Mouse (Mus musculus): ENCODE data around the gene Ces5a.
"Not testable (repeated sequence)": the region's sequence is repeated elsewhere in the genome, so short reads cannot be mapped to it uniquely, and the experiment has no call there.

Gene Ces5a

DNA sequence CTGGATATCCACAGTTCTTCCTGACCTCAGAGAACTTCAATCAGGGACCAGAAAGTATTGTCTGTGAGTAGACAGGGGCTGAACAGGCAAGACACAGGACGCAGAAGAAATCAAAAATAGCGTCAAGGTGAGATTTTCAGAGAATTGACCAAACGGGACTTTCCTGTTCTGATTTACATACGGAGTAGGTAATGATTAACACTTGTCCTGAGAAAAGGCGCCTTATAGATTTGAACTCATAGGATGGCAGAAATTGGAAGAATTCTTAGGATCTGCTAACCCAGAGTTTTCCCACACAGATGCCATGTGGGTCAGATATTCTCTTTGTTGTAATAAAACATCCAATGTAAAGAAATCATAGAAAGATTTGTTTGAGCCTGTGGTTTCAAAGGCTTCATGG is at the start of gene Ces5a:
Ces5a (minus strand) TSS at position 101 of the 400 bp plus-strand sequence.
- DNase-seq (ENCODE audit: low read depth, low spot score), result no peak

DNA sequence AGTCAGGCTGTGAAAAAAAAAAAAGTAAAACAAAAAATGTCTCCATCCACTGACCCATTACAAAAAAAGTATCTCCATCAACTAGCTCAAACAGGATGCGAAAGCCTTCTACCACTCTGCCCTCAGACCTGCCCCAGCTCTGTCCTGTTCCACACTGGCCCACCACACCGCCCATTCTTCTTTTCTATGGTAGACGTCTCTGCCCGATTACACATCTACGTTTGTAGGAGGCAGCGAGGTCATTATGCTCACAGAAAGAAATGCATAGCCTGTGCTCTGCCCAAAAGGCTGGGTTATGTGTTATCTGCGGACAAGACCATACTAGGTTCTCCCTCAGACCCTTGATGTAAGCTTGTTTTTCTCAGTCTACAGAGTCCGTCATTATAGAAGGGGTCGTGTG is 37.2 kb upstream of the Ces5a start:
- DNase-seq (ENCODE audit: low read depth, low spot score), result no peak

DNA sequence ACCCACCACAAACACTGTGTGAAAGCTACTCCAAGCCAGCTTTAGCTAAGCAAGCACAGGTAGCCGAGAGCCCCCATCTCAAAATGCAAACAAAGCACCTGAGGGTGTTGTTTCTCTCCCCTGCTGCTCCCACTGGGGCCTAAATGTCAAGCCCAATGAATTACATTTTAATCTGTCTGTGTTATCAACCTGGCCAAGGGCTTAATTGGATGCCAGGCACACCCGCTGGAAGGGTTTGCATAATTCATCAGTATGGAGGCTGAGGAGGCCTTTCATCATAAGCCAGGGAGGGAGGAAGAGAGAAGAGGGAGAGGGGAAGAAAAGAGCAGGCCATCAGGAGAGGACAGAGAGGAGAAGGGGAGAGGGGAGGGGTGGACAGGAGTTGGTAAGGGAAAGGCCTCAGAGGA is 36.5 kb upstream of the Ces5a start:
- no peak for DNase-seq (ENCODE audit: low read depth, low spot score)

DNA sequence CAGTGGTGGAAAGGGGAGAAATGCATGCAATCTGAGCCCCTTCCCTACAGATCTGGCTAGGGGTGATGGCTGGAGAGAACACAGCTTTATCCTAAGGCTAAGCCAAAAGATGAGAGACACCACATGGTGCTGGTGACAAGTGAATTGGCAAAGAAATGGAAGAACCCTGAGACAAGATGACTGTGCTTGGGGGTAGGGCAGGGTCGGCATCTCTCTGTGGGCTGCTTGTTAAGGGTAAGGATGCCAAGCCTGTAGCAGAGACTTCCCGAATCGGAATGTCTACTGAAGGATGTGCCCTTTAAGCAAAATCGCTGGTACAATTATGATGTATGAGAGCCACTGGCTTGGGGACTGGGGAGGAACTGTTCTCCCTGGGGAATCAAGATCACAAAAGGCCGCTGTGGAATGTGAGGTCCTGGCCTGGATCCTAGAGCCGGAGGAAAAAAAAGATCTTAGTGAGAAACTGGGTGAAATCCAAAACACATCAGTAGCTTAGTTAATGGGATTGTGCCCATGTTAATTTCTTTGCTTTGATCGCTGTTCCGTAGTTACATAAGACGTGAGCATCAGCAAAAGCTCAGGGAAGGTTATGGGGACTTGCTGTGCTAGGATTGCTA is 35.8 kb upstream of the Ces5a start:
- no peak for DNase-seq (ENCODE audit: low read depth, low spot score)

DNA sequence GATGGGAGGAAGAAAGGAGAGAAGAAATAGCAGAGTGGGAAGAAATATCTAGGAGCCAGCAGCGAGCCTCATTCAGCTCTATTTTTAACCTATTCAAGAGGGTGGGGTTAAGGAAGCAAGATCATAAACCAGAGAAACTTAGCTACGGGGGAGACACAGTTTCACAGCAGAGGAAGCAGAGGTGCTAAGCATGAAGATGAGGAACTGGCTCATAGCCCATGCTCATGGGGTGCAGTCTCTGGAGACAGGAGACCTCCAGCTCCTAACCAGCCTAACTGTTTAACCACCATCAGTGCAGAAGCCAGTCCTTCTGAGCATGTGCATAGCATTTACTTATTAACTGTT is 34.5 kb upstream of the Ces5a start:
- DNase-seq (ENCODE audit: low read depth, low spot score), result no peak

DNA sequence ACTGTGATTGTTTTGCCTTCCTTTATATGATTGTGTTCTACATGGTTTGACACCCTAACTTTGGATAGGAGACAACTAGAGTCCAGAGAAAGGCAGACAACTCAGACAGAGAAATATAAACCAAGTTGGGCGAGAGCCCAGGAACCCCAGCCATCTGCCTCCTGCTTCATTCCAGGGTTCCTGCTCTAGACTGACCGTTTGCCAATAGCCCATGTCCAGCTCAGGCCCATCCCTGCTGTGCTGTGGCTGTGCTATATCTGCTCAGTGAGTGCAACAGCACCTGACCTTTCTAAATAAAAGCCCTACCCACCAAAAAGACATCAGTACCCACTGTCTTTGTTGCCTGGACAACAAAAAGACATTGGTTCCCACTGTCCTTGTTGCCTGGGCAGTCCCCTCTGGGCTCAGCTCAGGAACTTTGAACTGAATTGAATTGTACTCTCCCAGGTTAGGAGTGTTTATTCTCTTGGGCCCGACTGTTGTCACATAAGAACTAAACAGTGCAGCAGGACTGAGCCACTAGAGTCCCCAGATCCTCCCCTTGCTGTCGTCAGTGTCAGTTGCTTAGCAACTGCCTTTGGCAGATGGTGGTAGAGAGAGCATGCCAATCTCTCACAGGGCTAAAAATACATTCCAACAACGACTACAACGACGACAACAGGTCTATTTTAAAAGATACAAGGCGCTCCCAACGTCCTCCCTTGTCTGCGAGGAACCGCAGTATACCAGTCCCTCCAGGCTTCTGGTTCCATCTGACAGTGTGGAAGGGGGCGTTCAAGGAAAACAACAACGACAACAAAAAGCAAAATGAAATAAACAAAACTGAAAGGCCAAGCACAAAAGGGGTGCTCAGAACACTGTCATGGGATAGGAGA is 33.9 kb upstream of the Ces5a start:
- no peak for DNase-seq (ENCODE audit: low read depth, low spot score)

- no peak for DNase-seq (ENCODE audit: low read depth, low spot score)
Measured at GRCm38 (mm10) chr8:93568666-93569065, 33.0 kb upstream of the Ces5a start.

DNA sequence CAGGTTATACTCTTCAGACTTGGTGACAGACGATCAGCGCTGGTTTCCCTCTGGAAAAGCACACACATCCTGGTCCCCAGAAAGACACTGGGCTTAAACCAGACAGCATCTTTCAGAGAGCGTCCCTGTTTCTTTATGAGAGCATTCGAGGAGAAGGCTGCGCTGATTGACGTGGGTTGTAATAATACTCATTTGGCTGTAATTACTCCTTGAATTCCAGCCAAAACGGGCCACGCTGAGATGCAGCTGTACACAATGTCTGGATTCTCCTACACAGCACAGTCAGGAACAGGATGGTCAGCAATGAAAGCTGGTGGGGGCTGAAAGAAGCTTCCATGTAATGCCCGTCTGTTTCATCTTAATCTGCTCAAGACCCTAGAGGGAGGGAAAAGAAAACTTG is 31.5 kb upstream of the Ces5a start:
- DNase-seq (ENCODE audit: low read depth, low spot score), result no peak

- no peak for DNase-seq (ENCODE audit: low read depth, low spot score)
Measured at GRCm38 (mm10) chr8:93564634-93565033, 29.0 kb upstream of the Ces5a start.

DNA sequence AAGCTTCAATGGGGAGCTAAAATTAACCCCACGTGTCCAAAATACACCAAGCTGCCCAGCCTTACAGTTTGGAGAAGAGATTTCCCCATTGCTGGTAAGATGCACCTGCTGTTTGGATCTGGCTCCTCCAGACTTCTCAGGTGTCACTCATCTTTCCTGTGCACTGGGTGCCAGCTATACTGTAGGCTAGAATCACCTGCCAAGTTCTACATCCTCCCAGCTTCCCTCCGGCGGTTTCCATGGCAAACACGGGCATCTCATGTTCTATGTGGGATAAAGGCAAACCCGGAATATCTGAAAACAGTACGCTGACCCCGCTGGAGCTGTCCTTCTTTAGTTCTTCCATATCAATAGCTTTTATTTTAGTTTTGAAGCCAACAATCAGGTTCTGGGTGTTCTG is 27.9 kb upstream of the Ces5a start:
- DNase-seq (ENCODE audit: low read depth, low spot score), result no peak

- DNase-seq (ENCODE audit: low read depth, low spot score), result no peak
Measured at GRCm38 (mm10) chr8:93562557-93563210, 27.1 kb upstream of the Ces5a start.

- no peak for DNase-seq (ENCODE audit: low read depth, low spot score)
Measured at GRCm38 (mm10) chr8:93561271-93561670, 25.6 kb upstream of the Ces5a start.

- no peak for DNase-seq (ENCODE audit: low read depth, low spot score)
Measured at GRCm38 (mm10) chr8:93559696-93560095, 24.1 kb upstream of the Ces5a start.

- DNase-seq (ENCODE audit: low read depth, low spot score), result no peak
Measured at GRCm38 (mm10) chr8:93502634-93503033, 33.0 kb downstream of the Ces5a start.

DNA sequence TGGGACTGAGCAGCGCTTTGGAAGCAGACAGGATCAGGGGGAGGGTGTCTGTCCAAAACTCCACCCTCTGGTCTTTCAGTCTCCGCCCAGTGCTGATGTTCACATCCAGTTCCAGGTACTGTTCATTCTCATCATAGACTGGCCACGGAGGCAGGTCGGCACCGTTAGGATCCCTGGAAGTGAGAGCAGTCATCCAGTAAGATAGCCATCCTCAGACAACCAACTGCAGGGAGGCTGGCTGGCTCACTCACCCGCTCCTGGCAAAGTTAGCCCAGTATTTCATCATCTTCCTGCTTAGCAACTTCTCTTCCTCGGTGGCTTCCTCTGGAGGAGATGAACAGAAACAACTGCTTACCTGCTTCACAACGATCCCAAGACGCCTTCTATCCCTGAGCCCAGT is 36.2 kb downstream of the Ces5a start:
- no peak for DNase-seq (ENCODE audit: low read depth, low spot score)

DNA sequence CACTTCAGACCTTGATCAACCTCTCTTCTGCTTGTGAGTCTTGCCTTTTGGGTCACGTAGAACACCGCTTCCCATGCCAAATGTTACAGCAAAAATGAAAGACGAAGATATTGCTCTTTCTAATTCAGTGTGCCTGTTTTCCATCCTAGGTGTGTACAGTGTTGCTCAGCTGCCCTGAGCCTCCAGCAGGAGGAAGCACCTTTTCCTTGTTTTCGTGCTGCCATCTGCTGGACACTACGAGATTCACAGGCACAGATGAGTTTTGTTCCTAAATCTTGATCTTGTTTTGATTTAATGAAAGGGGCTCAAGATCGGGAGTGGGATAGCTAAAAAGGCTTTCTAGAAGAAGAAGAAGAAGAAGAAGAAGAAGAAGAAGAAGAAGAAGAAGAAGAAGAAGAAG is 40.3 kb downstream of the Ces5a start:
- DNase-seq (ENCODE audit: low read depth, low spot score), result no peak

DNA sequence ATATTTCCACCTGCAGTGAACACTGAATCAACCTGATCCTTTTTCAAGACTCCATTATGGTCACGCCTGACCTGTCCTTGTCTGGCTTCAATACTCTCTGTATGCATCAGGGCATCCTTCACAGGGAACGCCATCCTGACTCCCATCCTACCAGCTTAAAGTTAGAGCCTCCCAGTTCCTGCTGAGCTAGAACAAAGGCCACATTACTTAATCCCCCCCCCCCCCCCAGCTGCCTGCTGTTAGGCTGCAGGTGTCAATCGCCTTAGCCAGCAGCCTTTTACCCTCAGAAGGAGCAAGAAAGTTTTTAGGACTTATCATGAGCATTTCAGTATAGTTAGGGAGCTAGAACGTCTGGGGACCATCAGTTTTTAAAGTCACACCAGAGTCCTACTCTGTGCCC is 46.9 kb downstream of the Ces5a start:
- no peak for DNase-seq (ENCODE audit: low read depth, low spot score)

DNA sequence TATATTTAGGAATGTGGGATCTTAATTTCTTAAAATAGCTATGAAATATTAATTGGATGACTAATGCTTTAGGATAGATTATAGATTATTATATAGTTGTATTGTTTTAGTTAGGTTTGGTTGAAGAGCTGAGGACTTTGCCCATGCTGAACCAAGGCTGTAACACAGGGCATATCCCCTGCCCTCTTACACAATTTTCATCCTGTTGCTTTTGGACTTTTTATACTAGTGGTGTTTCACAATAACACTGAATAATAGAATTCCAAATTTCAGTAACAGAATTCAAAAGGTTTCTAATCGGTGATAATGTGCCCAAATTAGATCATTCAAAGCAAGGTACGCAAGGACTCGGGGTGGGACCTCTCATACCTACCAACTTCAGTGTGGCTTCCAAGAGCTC is 57.4 kb downstream of the Ces5a start:
- DNase-seq (ENCODE audit: low read depth, low spot score), result no peak

GRCm38 (mm10) chr8:93469733-93470132 is 65.9 kb downstream of the Ces5a start:
- not testable (repeated sequence) for DNase-seq (ENCODE audit: low read depth, low spot score)

- DNase-seq (ENCODE audit: low read depth, low spot score), result no peak
Measured at GRCm38 (mm10) chr8:93454258-93454877, 81.3 kb downstream of the Ces5a start.
